Mouse (Mus musculus): ENCODE measurements around the gene Slc51a.

Slc51a gene

DNA sequence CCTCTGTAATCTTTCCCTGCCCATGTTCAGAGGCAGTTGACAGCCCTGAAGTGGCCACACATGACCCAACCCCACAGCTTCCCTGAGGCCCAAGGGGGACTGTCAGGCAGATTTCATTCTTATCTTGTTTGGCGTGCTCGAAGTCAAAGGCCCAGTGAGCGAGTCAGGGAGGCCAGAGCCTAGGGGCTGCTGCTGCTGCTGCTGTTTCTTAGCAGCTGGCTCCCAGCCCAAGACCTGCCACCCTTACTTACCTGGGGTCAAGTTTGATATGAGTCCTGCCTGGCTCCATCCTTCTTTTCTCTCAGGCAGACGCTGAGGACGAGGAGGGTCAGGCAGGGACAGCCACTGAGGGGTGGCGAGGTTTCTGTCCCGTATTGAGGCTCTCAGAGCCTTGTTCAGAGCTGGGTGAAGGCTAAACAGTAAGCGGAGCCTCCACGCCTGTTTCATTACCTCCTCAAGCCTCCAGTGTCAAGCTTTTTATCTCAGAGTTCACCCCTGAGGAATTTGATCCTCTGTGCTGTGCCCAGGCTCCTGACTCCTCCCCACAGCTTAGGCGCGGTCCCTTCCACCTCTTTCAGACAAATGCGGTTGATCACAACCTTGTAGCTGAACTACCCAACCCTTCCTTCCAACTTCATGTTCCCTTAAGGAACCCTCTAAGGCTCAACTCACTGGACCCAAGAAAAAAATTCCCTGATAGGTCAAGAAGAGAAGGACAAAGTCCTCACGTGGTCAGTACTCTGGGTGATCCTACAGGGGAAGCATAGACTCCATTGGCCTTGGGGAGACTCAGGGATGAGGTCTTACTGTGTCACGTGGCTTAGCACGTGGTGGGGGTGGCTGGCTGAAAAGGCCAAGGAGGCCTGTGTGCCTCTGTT, at the start of gene Slc51a:
TSS of gene Slc51a (minus strand) at position 646 of the 878 bp plus-strand sequence.
- in situ Hi-C loops (cut with MboI; ENCODE audit: low sequenced_read_pairs): no loop called here

DNA sequence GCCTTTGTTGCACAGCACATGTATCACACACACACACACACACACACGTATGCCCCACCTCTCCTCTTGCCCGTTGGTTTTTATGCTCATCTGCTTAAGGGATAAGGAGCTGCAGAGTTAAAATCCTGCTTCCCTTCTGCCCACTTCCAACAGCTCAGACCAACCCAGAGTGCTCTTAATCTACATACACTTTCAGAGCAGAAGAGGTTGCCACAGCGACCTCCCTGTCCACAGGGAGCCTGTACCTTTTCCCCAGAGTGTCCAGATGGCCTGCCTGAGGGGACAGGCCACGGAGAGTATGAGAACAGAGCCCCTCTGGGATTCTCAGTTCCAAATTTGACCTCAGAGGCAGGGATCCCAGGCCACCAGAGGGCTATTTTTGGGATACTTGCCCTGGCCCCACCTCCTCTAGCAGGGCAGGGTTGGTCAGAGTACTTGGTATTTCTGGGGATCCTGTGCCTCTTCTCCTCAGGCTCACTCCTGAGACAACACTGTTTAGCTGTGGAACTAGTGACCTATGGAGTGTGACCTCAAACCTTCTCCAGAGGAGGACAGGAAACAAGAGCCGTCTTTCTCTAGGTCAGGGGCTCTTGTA, 47.6 kb upstream of the Slc51a start:
- in situ Hi-C loops (cut with MboI; ENCODE audit: low sequenced_read_pairs): no loop called here

DNA sequence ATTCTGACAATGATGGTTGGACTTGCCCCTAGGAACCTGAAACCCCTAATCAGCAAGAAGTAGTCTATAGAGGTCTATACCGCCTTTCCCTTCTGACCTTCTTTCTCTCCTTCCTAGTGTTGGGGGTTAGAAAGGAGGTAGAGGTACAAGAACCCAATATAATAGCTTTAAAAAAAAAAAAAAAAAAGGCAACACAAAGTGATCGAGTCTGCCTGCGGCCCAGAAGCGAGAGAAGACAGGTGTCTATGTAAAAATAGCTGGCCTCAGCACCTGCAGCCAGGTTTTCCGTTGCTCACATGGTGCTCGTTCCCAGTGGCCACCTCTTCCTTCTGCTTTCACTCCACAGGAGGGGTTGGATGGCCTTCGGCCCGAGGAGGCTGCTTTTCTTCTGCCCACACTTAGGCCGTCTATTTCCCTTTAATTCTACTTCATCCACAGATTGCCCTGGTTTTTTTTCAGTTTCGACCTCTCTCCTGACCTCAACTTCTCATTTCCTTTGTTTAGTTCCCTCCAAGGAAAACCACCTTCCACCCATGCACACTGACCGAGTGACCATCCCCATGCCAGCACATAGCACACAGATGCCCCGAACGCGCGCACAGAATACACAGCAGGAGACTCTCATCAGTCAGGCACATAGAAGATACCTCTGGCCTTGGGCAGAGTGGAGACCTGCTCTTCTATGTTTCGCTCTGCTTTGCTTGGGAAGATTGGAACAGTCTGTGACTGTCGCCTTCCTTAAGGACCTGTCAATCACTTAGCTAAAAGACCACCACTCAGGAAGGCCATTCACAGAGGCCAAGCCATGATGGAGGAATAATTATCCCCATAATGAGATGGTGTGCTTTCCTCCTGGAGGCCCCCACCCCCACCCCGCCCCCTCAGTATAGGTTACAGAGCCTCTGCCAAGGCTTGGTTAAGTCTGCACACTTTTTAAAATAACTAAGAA, 45.5 kb upstream of the Slc51a start:
- in situ Hi-C loops (cut with MboI; ENCODE audit: low sequenced_read_pairs): no loop called here

DNA sequence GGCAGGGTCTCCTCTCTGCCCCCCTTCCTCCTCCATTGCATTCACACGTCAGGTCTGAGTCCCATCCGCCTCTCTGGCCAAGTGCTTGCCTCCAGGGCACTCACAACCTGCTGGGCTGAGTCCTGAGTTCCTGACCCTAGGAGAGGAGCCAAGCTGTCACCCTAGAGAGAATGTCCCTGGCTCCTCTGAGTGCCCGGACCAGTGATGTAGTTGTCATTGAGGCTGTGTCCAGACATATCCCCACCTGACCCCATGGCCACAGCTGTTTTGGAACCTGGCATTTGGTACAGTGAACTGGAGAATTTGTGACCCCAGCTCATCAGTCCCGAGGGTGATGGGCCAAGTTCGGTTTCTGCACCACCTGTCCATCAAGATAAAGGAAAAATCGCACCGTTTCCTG, 39.2 kb upstream of the Slc51a start:
- in situ Hi-C loops (cut with MboI; ENCODE audit: low sequenced_read_pairs): no loop called here

- in situ Hi-C loops (cut with MboI; ENCODE audit: low sequenced_read_pairs): loop anchor here (5.0 kb wide), 1 partner anchor 83 kb away; the partner anchor contains the start of gene Tfrc
Measured at GRCm38 (mm10) chr16:32524244-32524615, 36.6 kb upstream of the Slc51a start.

GRCm38 (mm10) chr16:32523462-32524243, 36.0 kb upstream of the Slc51a start:
- in situ Hi-C loops (cut with MboI; ENCODE audit: low sequenced_read_pairs): loop anchor here (5.0 kb wide), 1 partner anchor 84 kb away; the partner anchor contains the start of gene Tfrc

GRCm38 (mm10) chr16:32522578-32523194, 35.0 kb upstream of the Slc51a start:
- in situ Hi-C loops (cut with MboI; ENCODE audit: low sequenced_read_pairs): loop anchor here (5.0 kb wide), 1 partner anchor 85 kb away; the partner anchor contains the start of gene Tfrc

DNA sequence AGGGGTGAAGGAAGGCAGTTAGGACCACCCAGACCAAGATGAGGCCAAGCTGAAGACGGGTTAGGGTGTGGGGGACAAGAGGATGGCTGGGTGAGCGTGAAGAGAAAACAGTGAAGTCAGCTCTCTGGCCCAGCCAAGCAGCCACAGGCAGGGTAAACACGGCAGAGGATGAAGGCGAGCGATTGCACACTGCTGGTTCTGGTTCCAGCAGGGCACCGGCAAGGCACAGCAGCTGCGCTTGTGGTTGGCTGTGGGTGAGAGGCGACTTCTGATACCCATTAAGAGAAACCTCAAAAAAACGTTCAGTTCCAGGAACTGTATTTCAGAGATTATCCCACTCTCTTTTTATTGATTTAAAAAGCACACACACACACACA, 32.7 kb upstream of the Slc51a start:
- in situ Hi-C loops (cut with MboI; ENCODE audit: low sequenced_read_pairs): loop anchor here (5.0 kb wide), 1 partner anchor 87 kb away; the partner anchor contains the start of gene Tfrc

GRCm38 (mm10) chr16:32519656-32520371, 32.1 kb upstream of the Slc51a start:
- in situ Hi-C loops (cut with MboI; ENCODE audit: low sequenced_read_pairs): loop anchor here (5.0 kb wide), 1 partner anchor 87 kb away; the partner anchor contains the start of gene Tfrc

DNA sequence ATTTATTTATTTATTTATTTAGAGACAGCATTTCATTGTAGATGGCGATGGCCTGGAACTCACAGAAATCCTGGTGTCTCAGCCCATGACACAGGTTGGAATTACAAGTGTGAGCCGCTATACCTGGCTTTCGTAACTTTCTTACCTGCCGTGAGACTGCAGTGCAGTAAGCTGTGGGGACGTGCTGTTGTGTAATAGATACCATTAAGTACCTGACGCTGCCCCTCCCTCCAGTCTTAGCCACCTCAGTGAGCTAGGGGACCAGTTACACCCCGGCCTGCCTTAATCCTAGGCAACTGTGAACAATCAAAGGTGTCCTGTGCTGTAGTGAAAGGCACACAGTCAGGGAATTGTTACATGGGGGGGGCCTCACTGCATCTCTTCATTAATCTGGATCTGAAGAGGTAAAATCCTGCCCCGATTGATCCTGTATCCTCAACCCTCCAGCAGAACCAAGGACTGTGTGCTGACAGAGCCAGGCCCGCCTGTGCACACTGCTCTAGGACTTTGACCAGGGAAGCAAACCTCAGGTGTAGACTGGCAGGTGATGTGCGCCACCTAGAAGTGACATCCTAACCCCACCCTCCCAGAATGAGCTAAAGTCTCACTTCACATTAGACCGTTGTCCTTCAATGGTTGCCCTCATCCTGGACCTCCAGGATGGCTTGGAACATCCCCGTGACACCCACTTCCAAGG, 30.3 kb upstream of the Slc51a start:
- in situ Hi-C loops (cut with MboI; ENCODE audit: low sequenced_read_pairs): no loop called here

GRCm38 (mm10) chr16:32516006-32516962, 28.6 kb upstream of the Slc51a start:
- in situ Hi-C loops (cut with MboI; ENCODE audit: low sequenced_read_pairs): no loop called here

- in situ Hi-C loops (cut with MboI; ENCODE audit: low sequenced_read_pairs): loop anchor here (5.0 kb wide), 1 partner anchor 173 kb away; no protein-coding TSS in a partner anchor
Measured at GRCm38 (mm10) chr16:32513948-32514347, 26.3 kb upstream of the Slc51a start.

DNA sequence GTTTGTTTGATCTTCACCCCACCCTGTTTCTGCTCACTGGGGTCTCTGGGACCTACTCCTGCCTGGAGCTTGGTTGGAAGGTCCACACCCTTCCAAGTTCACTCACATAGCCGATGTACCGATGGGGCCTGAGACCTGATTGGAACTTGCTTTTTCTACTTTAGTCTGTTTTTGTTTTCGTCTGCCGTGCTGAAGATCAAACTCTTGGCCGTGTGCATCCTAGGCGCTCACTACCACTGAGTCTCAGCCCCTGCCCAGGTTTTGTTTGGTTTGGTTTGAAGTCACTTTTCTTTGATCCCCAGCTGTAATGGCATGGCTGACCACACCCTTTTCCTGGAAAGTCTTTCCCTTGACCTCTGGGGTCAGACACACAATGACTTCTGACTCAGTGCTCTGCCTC, 25.7 kb upstream of the Slc51a start:
- in situ Hi-C loops (cut with MboI; ENCODE audit: low sequenced_read_pairs): loop anchor here (5.0 kb wide), 1 partner anchor 174 kb away; no protein-coding TSS in a partner anchor

DNA sequence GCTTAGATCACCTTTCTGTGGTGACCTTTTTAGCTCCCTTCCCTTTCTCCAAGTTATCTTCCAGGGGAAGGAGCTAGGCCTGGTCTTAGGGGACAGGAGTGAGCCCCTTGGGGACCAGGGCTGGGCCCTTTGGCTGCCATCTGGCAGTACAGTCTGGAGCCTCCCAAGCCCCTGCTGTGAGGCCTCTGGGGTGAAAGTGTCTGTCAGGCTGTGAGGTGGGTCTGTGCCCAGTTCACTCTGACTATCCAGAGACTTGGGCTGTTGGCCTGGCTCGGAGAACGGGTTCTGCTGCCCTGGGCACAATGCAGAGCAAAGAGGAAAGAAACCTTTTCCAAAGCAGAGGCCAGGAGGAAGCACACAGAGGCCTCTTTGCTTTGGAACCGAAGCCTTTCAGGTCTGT, 25.2 kb upstream of the Slc51a start:
- in situ Hi-C loops (cut with MboI; ENCODE audit: low sequenced_read_pairs): loop anchor here (5.0 kb wide), 1 partner anchor 174 kb away; no protein-coding TSS in a partner anchor

DNA sequence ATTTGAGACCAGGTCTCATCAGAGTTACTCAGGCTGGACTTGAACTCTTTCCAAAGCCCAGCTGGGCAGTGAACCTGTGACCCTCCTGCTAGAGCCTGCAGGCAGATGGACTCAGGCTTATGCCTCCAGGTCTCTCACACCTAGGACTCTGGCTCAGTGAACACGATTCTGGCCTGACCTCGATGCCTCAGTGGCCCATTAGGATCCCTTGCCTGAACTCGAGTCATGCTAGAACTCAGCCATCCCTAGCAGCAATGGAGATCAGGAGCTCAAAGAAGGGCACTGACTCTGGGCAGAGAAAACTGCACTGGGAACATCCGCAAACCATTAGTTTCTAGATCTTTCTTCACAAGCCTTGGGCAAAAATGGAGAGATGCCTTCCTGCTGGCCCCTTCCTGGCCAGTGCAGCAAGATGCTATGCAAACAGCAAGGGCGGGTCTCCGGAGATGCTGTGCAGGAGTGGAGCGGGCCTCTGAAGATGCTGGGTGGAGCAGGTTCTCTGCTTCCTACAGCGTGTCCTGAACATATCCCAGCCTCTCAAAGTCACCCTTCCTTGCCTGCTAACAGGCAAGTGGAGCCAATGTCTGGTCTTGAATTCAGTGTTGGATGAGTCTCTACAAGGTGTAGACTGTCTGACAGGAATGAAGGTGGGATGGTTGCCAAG, 24.3 kb upstream of the Slc51a start:
- in situ Hi-C loops (cut with MboI; ENCODE audit: low sequenced_read_pairs): loop anchor here (5.0 kb wide), 1 partner anchor 175 kb away; no protein-coding TSS in a partner anchor

DNA sequence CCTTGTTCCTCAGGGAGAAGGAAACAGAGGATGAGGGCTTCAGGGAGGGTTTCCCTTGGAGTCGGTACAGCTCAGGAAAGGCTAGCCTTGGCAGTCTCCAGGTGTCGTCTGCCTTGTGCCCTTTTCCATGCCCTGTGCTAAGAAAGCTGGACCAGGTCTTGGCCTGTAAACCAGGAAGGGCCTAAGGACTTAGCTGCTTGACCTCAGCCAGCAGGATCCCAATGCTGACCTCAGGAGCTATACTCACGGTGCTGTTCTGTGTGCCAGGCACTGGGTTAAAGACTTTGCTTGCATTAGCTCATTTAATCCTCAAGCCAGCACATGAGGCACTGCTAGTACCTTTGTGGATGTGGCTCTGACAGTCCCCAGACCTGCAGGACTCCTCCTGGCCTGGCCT, 23.7 kb upstream of the Slc51a start:
- in situ Hi-C loops (cut with MboI; ENCODE audit: low sequenced_read_pairs): loop anchor here (5.0 kb wide), 1 partner anchor 176 kb away; no protein-coding TSS in a partner anchor

All from CH12F3 (cell line).